In the genomic region with DNA sequence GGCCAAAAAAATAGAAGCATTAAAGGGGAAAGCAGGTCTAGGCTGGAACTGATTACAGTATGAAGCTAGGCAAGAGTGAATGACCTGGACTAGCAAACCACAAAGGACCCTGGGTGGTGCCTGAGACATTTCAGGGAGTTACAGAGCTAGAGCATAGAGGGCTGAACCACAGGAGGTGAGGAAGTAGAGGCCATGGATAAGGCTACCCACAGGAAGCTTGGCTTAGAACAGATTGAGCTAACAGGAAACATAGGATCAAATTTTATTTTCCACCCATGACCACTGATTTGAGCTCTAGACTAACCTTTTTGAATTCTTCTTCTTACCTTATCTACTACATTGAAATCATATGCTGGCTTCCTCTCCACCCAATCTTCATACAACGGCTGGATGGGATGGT, we compare ENCODE assay signal across 1 mouse cellular context.
TF ChIP-seq lines count a peak whose summit lies in the region.

No protein-coding gene starts in this region.

TF ChIP-seq in MEL, 35 proteins besides CTCF, POLR2A, EP300 and RAD21 (continued from another document):
- TF ChIP-seq MYC (IDR thresholded peaks at IDR 0.05; ENCODE audit: low read depth, low read length), result no peak
- TF ChIP-seq MAX (IDR thresholded peaks at IDR 0.05; ENCODE audit: low read length), result no peak
- no peak for TF ChIP-seq HCFC1 (IDR thresholded peaks at IDR 0.05; ENCODE audit: low read depth, low read length)
- TF ChIP-seq SIN3A (IDR thresholded peaks at IDR 0.05; ENCODE audit: low read length), result no peak
- TF ChIP-seq MYB (IDR thresholded peaks at IDR 0.05; ENCODE audit: low read depth, low read length), result no peak
- no peak for TF ChIP-seq GABPA (IDR thresholded peaks at IDR 0.05; ENCODE audit: low read depth, low read length)
- no peak for TF ChIP-seq ZKSCAN1 (IDR thresholded peaks at IDR 0.05; ENCODE audit: low read depth, low read length)
- TF ChIP-seq USF2 (IDR thresholded peaks at IDR 0.05; ENCODE audit: borderline replicate concordance in 1 of 2, insufficient read depth in 1 of 2, low read depth in 1 of 2, low read length in 2 of 2), result no peak
- TF ChIP-seq TBP (IDR thresholded peaks at IDR 0.05; ENCODE audit: low read depth, low read length), result no peak
- no peak for TF ChIP-seq E2F4 (IDR thresholded peaks at IDR 0.05; ENCODE audit: borderline replicate concordance, low read depth, low read length)
- no peak for TF ChIP-seq NELFE (IDR thresholded peaks at IDR 0.05; ENCODE audit: low read depth, low read length)
- TF ChIP-seq ZNF384 (IDR thresholded peaks at IDR 0.05; ENCODE audit: low read depth, low read length), result no peak
- no peak for TF ChIP-seq ZMIZ1 (IDR thresholded peaks at IDR 0.05; ENCODE audit: low read depth, low read length)
- TF ChIP-seq MAFK (IDR thresholded peaks at IDR 0.05; ENCODE audit: borderline replicate concordance, low read depth, low read length), result no peak
- no peak for TF ChIP-seq JUND (IDR thresholded peaks at IDR 0.05; ENCODE audit: low read depth, low read length)
- TF ChIP-seq ETS1 (IDR thresholded peaks at IDR 0.05; ENCODE audit: low read depth, low read length), result no peak
- peak; percentile 37; the same call in 1 of the 2 replicates for TF ChIP-seq TCF12 (IDR thresholded peaks at IDR 0.05; ENCODE audit: low read depth, low read length)
- no peak for TF ChIP-seq CHD1 (IDR thresholded peaks at IDR 0.05; ENCODE audit: low read depth, low read length)
- no peak for TF ChIP-seq MEF2A (IDR thresholded peaks at IDR 0.05; ENCODE audit: extremely low read depth, insufficient replicate concordance, low read depth, low read length, poor library complexity, severe bottlenecking)
- TF ChIP-seq KAT2A (conservative IDR thresholded peaks at IDR 0.05; ENCODE audit: low read depth, low read length), result no peak
- TF ChIP-seq MAZ (IDR thresholded peaks at IDR 0.05; ENCODE audit: low read depth, low read length), result no peak
- peak; percentile 67 for TF ChIP-seq GATA1 (IDR thresholded peaks at IDR 0.05; ENCODE audit: low read depth, low read length)
- TF ChIP-seq USF1 (IDR thresholded peaks at IDR 0.05; ENCODE audit: low read depth, low read length), result no peak
- TF ChIP-seq POLR2AphosphoS5 (IDR thresholded peaks at IDR 0.05; ENCODE audit: borderline replicate concordance, low read depth, low read length), result no peak
- no peak for TF ChIP-seq BHLHE40 (IDR thresholded peaks at IDR 0.05; ENCODE audit: borderline replicate concordance, low read depth, low read length)
